Mouse (Mus musculus) intestine, postnatal 0 days (tissue): ENCODE data around the gene Aldh5a1. TPM values are rescaled to one million over a fixed set of nuclear protein-coding genes. Genes with fewer than 3 reads are reported as not detected.
A peak's percentile ranks its signal among the peaks of the same experiment; 100 is the strongest.

Experiments used
- ATAC-seq: fragments of 200-750 bp; cut with Nextera tagmentation; 2 replicates; pipeline ENCODE4 v1.8.0; 2017; ENCODE audit warnings: mild to moderate bottlenecking, moderate TSS enrichment, moderate library complexity
- H3K27ac ChIP-seq: fragments of 300-500 bp; sonication (generic); 2 replicates; pipeline ENCODE4 v1.5.1; 2014; ENCODE audit warnings: mild to moderate bottlenecking, low read depth, low read length, moderate library complexity
- H3K27me3 ChIP-seq: fragments of 300-500 bp; sonication (generic); replicated peaks from 2 replicates; pipeline ENCODE4 v1.6.1; 2014; ENCODE audit warnings: low read length, mixed read lengths; ENCODE audit not compliant: control insufficient read depth, insufficient read depth
- H3K36me3 ChIP-seq: fragments of 300-500 bp; sonication (generic); 2 replicates; pipeline ENCODE4 v1.6.1; 2014; ENCODE audit warnings: mild to moderate bottlenecking, moderate library complexity; ENCODE audit not compliant: control insufficient read depth, insufficient read depth
- H3K4me1 ChIP-seq: fragments of 300-500 bp; sonication (generic); replicated peaks from 2 replicates; pipeline ENCODE4 v1.6.1; 2014; ENCODE audit warnings: antibody characterized with exemption, low read length, mixed read lengths; ENCODE audit not compliant: control insufficient read depth, insufficient read depth
- H3K4me2 ChIP-seq: fragments of 300-500 bp; sonication (generic); replicated peaks from 2 replicates; pipeline ENCODE4 v1.6.1; 2014; ENCODE audit warnings: low read depth, mild to moderate bottlenecking, moderate library complexity
- H3K4me3 ChIP-seq: fragments of 300-500 bp; sonication (generic); 2 replicates; pipeline ENCODE4 v1.5.1; 2014; ENCODE audit warnings: low read depth, low read length
- H3K9ac ChIP-seq: fragments of 300-500 bp; sonication (generic); 2 replicates; pipeline ENCODE4 v1.6.1; 2014; ENCODE audit warnings: mild to moderate bottlenecking, low read depth, low read length
- H3K9me3 ChIP-seq: fragments of 300-500 bp; sonication (generic); 2 replicates; pipeline ENCODE4 v1.6.1; 2016; ENCODE audit warnings: mixed run types; ENCODE audit not compliant: control insufficient read depth
- CTCF ChIP-seq: sonication (generic); IDR thresholded peaks from 2 replicates; pipeline ENCODE4 v1.5.1; 2016; ENCODE audit warnings: low read depth, mild to moderate bottlenecking, control low read depth, antibody characterized with exemption, moderate library complexity
- WGBS: fragments of 180-500 bp; shearing (Covaris S2); extraction: QIAGEN DNeasy Blood & Tissue Kit; methylation state at CpG from one replicate; pipeline ENCODE4 v1.1.7; 2014; 5-methylcytosine and 5-hydroxymethylcytosine counted together
- polyA plus RNA-seq: library from polyadenylated mRNA; unstranded; fragments of >200 nt; fragmentation: Nextera tagmentation; extraction: Ambion mirVana; gene quantifications from 2 replicates; pipeline ENCODE4 v1.2.1, GENCODE M21; 2015

The Aldh5a1 gene
- polyA plus RNA-seq, 1 experiment from 2014 or later = 5.4 TPM

DNA sequence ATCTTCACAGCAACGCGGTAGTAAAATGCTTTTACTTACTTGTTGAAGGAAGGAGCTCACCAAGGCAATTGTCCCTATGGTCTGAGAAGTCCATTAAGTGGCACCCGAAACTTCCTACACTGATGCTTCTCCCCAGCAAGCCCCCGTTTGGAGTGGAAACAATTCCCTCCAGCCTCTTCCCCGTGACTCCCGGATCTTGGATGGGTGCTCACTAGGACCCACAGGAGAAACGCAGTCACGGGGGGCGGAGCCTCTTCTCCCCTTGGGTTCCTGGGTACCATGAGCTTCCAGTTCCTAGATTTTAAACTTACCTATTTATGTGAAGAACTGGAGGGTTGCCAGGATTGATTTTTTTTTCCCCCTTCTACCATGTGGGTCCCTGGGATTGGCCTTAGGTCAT, 2.0 kb upstream of the Aldh5a1 start:
- Histone ChIP-seq H3K36me3 (no peaks in the 10 kb centered on the region), H3K4me2 (no peak overlapping the region), H3K9me3 (no peaks in the 10 kb centered on the region), H3K27ac (no peak overlapping the region), H3K27me3 (no peaks in the 10 kb centered on the region), H3K9ac (no peak overlapping the region), H3K4me1 (no peaks in the 10 kb centered on the region), H3K4me3 (no peak overlapping the region)
- TF ChIP-seq CTCF = no peak
- no peak for ATAC-seq
- 93% methylated on average over 9 of the region's 9 CpGs for WGBS

DNA sequence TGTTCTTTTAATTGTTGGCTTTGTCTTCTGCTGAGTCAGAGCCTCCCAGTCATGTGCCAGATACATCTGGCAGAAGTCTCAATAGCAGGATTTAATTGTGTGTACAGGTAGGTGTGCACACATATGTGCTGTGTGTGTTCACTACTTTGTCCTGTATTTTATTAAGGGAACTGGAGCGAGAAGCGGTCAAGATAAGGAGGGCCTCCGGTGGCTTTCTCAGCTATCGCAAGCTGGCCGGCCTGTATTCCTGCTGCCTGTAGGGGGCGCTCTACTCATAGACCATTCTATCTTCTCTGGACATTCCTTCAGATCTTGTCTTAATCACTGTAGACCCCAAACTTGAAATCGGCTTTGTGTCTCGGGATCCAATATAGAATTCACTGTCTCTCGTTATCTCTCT, 1.2 kb upstream of the Aldh5a1 start:
- Histone ChIP-seq H3K9ac (no peak overlapping the region), H3K4me1 (no peaks in the 10 kb centered on the region), H3K27ac (no peak overlapping the region), H3K4me3 (no peak overlapping the region), H3K36me3 (no peaks in the 10 kb centered on the region), H3K4me2 (peak overlapping the region; percentile 85), H3K27me3 (no peaks in the 10 kb centered on the region), H3K9me3 (no peaks in the 10 kb centered on the region)
- peak; percentile 87 for TF ChIP-seq CTCF
- WGBS = 21% methylated on average over 9 of the region's 9 CpGs
- ATAC-seq = no peak

DNA sequence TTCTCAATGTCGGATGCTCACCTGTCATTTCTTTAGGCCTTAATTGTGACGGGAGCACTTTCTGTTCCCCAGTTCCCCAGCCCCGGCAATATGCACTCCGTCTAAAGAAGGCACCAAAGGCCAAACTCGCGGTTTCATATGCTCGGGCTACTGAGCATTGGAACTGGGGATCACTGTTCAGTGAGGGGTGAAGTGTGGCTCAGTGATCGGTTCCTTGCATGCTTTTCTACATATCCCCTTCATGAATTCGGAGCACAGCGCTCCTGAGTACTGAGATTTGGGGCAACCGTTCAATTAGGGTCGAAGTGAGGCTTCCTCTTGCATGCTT, 342 bp upstream of the Aldh5a1 start:
- Histone ChIP-seq H3K4me2 (peak overlapping the region; percentile 85), H3K4me1 (no peaks in the 10 kb centered on the region), H3K4me3 (peak overlapping the region; percentile 97), H3K9me3 (no peaks in the 10 kb centered on the region), H3K36me3 (no peaks in the 10 kb centered on the region), H3K9ac (peak overlapping the region; percentile 98), H3K27me3 (no peaks in the 10 kb centered on the region), H3K27ac (peak overlapping the region; percentile 91; the same call in 1 of the 2 replicates)
- TF ChIP-seq CTCF = no peak
- WGBS = 7% methylated on average over 12 of the region's 12 CpGs
- no peak for ATAC-seq

DNA sequence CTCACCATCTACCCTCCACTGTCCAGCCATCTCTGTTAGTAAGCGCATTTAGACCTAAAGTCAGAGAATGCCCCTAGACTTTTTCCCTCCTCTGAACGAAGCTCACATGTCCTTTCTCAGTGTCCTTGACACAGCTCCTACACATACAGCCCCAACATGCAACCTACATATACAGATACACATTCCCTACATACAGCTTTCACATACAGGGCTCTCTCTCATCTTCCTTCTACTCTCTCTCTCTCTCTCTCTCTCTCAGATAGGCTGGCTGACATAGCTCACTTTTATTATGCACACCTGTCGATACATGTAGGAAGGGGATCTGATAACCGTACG, 721 bp downstream of the Aldh5a1 start:
- peak overlapping the region; percentile 85 for H3K4me2 ChIP-seq
- no peaks in the 10 kb centered on the region for H3K36me3 ChIP-seq
- TF ChIP-seq CTCF = no peak
- H3K4me1 ChIP-seq = no peaks in the 10 kb centered on the region
- H3K9me3 ChIP-seq = no peaks in the 10 kb centered on the region
- H3K27me3 ChIP-seq = no peaks in the 10 kb centered on the region
- peak overlapping the region; percentile 97 for H3K4me3 ChIP-seq
- WGBS = 25% methylated on average over 5 of the region's 5 CpGs
- H3K9ac ChIP-seq = peak overlapping the region; percentile 98
- ATAC-seq = no peak
- H3K27ac ChIP-seq = 0 out of 2 replicates have a peak overlapping the region, but pooled peaks have one; percentile 91

DNA sequence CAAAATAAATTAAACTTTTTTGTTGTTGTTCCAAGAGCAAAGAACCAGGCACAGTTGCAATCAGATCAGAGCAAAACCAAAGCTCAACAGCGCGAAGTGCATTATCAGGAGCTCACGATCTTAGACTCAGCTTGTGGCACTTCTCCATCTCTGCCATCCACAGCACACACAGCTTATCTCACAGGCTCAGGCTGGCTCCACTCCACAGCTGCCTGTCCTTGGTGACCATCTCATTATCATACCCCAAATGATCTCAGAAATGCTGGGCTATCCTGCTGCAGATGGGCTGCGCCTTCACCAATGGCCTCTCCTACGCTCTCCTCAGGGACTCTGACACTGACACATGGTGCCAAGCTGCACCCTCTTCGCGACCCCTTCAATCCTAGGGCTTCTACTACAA, 4.3 kb downstream of the Aldh5a1 start:
- Histone ChIP-seq H3K4me1 (no peaks in the 10 kb centered on the region), H3K9me3 (no peaks in the 10 kb centered on the region), H3K4me2 (no peak overlapping the region), H3K27me3 (no peaks in the 10 kb centered on the region), H3K27ac (no peak overlapping the region), H3K36me3 (no peaks in the 10 kb centered on the region), H3K4me3 (no peak overlapping the region), H3K9ac (no peak overlapping the region)
- no peak for TF ChIP-seq CTCF
- 91% methylated on average over 7 of the region's 7 CpGs for WGBS
- no peak for ATAC-seq

DNA sequence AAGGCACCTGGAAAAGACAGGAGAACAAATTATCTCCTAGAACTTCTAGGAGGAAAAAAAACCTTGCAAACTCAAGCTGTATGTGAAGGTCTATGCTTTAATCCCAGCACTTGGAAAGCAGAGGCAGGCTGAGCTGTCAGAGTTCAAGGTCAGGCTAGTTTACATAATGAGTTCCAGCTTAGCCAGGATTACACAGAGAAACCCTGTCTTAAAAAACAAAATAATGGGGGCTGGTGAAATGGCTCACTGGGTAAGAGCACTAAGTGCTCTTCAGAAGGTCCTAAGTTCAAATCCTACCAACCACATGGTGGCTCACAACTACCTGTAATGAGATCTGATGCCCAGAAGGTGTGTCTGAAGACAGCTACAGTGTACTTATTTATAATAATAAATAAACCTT, 6.9 kb downstream of the Aldh5a1 start:
- TF ChIP-seq CTCF = no peak
- ATAC-seq = no peak
- no peak overlapping the region for H3K9ac ChIP-seq

DNA sequence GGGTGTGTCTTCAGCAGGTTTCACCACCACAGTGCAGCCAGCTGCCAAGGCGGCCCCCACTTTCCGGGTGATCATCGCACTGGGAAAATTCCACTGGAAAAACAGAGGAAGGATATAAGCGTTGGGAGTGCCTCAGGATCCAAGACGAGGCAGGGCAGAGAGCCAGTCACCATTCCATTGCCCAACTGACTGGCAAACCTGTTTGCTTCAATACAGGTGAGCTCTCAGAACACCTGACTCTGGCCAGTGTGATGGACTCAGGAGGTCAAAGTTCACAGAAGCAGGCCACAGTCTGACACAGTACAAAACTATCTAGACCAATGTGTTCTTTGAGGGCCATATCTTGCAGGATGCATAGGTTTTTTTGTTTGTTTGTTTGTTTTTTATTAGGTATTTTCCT, 13.5 kb downstream of the Aldh5a1 start:
- Histone ChIP-seq H3K9me3 (no peaks in the 10 kb centered on the region), H3K27ac (no peak overlapping the region), H3K36me3 (peaks cover 20% of the 10 kb centered on the region), H3K4me1 (no peaks in the 10 kb centered on the region), H3K27me3 (no peaks in the 10 kb centered on the region), H3K4me3 (no peak overlapping the region), H3K9ac (no peak overlapping the region), H3K4me2 (no peak overlapping the region)
- peak; percentile 66 for ATAC-seq
- 65% methylated on average over 5 of the region's 5 CpGs for WGBS
- no peak for TF ChIP-seq CTCF

More for the DNA sequence above, 6.9 kb downstream of the Aldh5a1 start:
- Histone ChIP-seq H3K4me1 (no peaks in the 10 kb centered on the region), H3K27ac (no peak overlapping the region), H3K27me3 (no peaks in the 10 kb centered on the region), H3K9me3 (no peaks in the 10 kb centered on the region), H3K4me3 (no peak overlapping the region), H3K4me2 (no peak overlapping the region), H3K36me3 (no peaks in the 10 kb centered on the region)
